Mouse (Mus musculus): ENCODE results near the gene Gmppa.

Gmppa gene

GRCm38 (mm10) chr1:75435475-75436328, at the start of gene Gmppa:
Gene Gmppa (plus strand): TSS chr1:75435930.
- DNase-seq: peak; percentile 91

GRCm38 (mm10) chr1:75386149-75386548, 49.6 kb upstream of the Gmppa start:
- DNase-seq: no peak

- no peak for DNase-seq
Observed at GRCm38 (mm10) chr1:75387469-75387928, 48.2 kb upstream of the Gmppa start.

GRCm38 (mm10) chr1:75387929-75388897, 47.5 kb upstream of the Gmppa start:
- DNase-seq: no peak

- DNase-seq: no peak
Observed at GRCm38 (mm10) chr1:75388898-75389515, 46.7 kb upstream of the Gmppa start.

GRCm38 (mm10) chr1:75393139-75393538, 42.6 kb upstream of the Gmppa start:
- DNase-seq: no peak

GRCm38 (mm10) chr1:75393846-75394245, 41.9 kb upstream of the Gmppa start:
- DNase-seq: no peak

- DNase-seq: peak; percentile 88
Observed at GRCm38 (mm10) chr1:75398761-75399402, 36.8 kb upstream of the Gmppa start.

GRCm38 (mm10) chr1:75399755-75400492, 35.8 kb upstream of the Gmppa start:
- peak; percentile 88 for DNase-seq

GRCm38 (mm10) chr1:75400493-75401115, 35.1 kb upstream of the Gmppa start:
- no peak for DNase-seq

- no peak for DNase-seq
Observed at GRCm38 (mm10) chr1:75405547-75405946, 30.2 kb upstream of the Gmppa start.

- DNase-seq: no peak
Observed at GRCm38 (mm10) chr1:75406173-75406572, 29.6 kb upstream of the Gmppa start.

GRCm38 (mm10) chr1:75407056-75407455, 28.7 kb upstream of the Gmppa start:
- DNase-seq: no peak

- no peak for DNase-seq
Observed at GRCm38 (mm10) chr1:75408210-75408609, 27.5 kb upstream of the Gmppa start.

- DNase-seq: no peak
Observed at GRCm38 (mm10) chr1:75409950-75410349, 25.8 kb upstream of the Gmppa start.

GRCm38 (mm10) chr1:75412196-75412595, 23.5 kb upstream of the Gmppa start:
- no peak for DNase-seq

- peak; percentile 48 for DNase-seq
Observed at GRCm38 (mm10) chr1:75413749-75414148, 22.0 kb upstream of the Gmppa start.

GRCm38 (mm10) chr1:75421794-75422193, 13.9 kb upstream of the Gmppa start:
- peak; percentile 31 for DNase-seq

- peak; percentile 27 for DNase-seq
Observed at GRCm38 (mm10) chr1:75422216-75422822, 13.4 kb upstream of the Gmppa start.

GRCm38 (mm10) chr1:75422823-75423471, 12.8 kb upstream of the Gmppa start:
- DNase-seq: peak; percentile 72

All from kidney, postnatal 10 days (tissue).